Mouse (Mus musculus) monocyte, adult 59 days (primary cell): ENCODE measurements around the gene Usp44. TPM values are rescaled to one million over a fixed set of nuclear protein-coding genes. Genes with fewer than 3 reads are reported as not detected.

Source experiments
- total RNA-seq, 2 experiments: library from RNA; stranded (reverse); gene quantifications; one replicate each; pipeline ENCODE4 v1.2.4; 2023

Gene Usp44
- total RNA-seq: not detected

DNA sequence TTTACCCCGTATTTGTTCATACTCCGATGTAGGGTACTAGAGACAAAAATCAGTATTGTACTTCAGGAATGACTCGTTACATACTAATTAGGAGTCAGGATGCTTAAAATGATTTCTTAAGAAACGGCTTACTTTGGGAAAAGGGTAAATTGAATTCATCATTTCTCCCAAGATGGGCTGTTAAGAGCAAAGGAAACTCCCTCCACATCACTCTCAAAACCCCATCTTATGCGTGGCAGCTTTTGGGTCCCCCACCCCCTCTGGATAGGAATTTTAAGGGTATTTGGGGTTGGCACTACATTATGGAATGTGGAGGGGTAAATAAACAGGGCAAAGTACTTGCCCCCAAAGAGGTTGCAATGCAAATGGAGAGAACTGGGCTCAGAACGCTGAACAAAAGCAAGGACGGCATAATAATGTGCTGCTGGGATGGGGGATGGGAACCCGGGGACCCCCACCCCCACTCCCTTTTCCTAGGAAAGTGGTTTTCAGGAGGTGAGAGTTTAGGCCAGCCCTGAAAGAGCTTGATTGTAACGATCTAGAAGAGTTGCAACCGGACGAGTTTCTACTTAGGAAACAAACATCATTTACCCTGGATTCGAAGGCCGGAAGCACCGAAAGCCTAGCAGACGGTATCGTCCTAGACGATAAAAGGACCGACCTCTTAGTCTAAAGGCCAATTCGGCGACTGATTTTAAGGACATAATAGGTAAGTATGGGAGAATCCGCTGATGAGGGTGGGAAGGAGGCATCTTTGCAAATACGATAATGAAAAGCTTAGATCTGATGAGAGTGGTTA is at the start of gene Usp44:
Usp44 (plus strand) TSS at position 625 of the 799 bp plus-strand sequence.

DNA sequence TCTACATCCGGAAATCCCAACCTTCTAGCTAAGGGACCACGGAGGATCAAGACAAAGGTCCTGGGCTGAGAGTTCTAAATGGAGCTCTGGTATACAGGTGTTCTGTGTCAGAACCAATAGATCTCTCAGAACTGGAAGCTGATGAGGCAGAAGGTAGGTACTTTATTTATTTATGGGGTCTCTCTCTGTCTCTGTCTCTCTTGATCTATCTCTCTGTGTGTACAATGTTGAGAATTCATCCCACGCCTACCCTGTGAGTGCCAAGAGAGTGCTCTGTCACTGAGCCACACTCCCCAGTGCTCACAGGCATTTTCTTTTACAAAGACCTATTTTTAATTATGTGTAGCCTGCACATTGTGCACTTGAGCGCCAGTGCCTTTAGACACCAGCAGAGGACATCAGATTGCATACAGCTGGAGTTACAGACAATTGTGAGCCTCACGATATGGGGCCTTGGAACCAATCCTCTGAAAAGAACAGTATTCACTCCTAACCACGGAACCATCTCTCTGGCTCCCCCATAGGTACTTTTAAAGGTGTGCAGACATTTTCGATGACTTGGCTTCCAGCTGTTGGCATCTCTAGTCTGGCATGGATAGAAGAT is 65.8 kb downstream of the Usp44 start, which contains the start of gene Metap2:
Metap2 (minus strand) TSS at position 51 of the 604 bp plus-strand sequence.

Other genes starting within 250 kb of the Usp44 start
- 10 to 100 TPM in 1 of 2 experiments, 1 to 10 TPM in 1; 7.5 to 13.6 TPM for gene Snrpf, start 241.8 kb upstream of the Usp44 start, total RNA-seq
- gene Ntn4, start 190.9 kb upstream of the Usp44 start, total RNA-seq: under 1 TPM; 0.21 to 0.36 TPM
- gene Metap2, start 65.5 kb downstream of the Usp44 start, total RNA-seq: 100 to 1,000 TPM in 1 of 2 experiments, 10 to 100 TPM in 1; 87.9 to 117 TPM
- gene Vezt, start 204.3 kb downstream of the Usp44 start, total RNA-seq: 10 to 100 TPM; 10.7 to 15.7 TPM
- gene Fgd6, start 204.4 kb downstream of the Usp44 start, total RNA-seq: 1 to 10 TPM; 3.8 to 3.9 TPM